Mouse (Mus musculus) testis, postnatal 10 days (tissue): ENCODE results near the gene Mnt.

Experiments used
- DNase-seq: peaks from one replicate; pipeline ENCODE4 v3.0.0; 2021; ENCODE audit warnings: low spot score

The Mnt gene

DNA sequence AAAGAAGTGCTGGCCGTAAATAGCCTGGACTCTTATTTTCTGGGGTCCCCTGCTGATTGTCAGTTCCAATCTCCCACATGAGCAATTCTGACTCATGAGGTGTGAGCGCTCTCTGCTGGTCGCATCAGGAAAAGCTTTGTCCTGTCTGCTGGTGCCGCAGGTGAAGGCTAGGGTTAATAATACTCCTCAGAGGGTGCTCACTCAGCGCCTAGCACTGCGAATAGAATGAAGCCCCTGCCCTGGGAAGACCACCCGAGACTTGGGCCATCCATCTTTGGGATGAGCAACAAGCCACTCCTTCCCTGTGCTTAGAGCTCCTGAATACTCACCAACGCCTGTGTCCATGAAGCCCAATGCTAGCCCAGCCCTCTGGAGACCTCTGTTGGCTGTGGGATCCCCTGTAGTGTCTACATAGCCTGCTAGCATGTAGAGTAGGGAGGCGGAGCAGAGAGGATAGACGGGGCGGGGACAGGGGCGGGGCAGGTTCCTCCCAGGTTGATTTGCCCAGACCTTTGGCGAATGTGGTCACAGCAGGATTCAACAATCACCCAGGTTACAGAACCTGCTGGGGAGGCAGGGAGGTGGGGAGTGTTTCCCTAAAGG, 17.3 kb downstream of the Mnt start:
- peak; percentile 82 for DNase-seq

DNA sequence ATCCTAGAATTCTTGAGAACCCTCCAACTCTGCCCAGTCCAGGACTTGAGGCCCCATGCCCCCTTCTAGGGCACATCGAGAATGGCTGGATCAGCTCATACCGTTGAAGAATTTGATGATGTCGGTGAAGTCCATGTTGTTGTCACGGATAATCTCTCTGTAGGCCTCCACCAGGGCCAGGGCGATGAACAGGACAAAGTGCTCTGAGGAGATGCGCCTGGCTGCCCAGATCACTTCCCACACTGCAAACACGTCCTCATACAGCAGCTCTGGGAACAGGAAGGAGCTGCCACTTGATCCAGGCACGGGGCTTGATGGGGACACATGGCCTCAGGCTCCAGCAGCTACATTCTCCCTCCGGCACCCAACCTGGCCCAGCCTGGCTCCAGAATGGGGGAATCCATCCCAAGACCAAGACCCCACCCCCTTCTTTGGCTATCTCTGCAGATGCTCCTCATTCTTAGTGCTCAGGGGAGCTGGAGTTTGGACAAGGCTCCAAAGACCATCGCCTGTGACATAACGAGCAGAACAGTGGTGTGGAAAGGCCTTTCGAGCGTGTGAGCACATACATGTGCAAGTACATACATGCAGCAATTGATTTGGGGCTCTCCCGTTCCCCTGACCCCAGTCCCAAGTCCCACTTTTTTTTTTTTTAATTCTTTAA, 20.4 kb downstream of the Mnt start:
- no peak for DNase-seq

DNA sequence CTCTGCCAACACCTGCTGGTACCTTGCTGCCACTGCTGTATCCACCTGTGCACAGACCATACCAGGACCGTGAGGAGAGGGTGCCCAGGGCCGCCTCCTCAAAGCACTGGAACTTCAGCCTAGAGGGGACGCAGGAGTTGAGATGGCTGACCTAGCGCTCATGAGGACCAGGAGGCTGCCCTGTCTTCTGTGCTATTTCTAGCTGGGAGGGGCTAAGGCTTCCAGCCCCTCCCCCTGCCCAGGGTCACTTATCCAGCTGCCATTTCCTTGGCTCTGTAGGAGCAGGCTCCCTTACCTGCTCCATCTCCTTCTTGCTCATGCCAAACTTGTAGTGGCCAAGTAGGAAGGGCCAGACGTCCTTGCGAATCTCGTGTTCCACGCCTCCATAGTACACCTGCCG, 27.0 kb downstream of the Mnt start:
- no peak for DNase-seq

DNA sequence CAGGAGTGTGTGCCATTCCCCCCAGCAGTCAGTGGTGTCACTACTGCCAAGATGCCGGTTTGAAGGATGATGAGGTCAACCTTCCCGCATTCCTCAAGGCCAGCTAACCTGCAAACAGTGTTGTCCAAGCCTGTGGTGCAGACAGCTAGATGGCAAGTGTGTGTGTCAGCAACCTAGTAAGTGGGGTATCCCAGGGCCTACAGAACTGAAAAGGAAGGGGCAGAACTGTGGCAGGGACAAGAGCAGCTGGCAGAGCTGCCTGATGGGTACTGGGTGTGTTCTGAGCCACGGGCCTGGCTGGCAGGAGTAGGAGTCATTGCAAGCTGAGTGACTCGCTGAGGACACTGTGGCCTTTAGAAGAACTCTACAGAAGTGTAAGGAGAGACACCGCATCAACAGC, 31.4 kb downstream of the Mnt start:
- DNase-seq = no peak

DNA sequence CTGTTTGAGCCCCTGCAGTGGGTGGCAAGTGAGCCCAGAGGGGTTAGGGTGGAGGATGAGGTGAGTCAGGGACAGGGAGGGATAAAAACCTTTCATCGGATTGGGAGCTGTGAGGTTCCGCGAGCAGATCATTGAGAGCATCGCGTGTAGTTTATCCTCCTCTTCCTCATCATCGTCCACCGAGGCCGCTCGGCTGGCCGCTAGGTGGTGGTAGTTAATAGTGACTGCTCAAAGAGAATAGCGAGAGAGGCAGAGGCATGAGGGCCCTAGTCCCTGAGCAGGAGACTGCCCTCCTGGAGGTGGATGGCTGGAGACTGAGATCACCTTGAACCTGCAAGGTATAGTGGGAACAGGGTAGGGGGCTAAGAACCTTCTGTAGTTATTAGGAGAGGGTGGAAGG, 32.8 kb downstream of the Mnt start:
- no peak for DNase-seq

DNA sequence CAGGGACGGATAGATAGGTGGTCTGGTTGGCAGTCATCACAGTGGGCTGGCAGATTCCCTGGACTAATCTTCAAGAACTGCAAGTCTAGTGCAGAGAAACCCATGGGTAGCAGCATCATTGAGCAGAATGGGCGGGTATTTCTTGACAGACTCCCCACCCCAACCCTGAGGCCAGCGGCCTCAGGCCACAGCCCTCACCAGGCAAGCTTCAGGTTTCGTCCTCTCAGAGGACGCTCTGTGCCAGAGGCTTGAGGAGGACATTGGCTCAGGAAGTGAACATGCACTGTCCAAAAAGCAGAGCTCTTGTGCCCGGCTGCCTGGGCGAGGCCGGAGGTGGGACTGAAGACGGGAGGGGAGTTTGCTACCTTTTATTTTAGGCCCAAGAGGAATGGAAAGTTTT, 33.7 kb downstream of the Mnt start:
- DNase-seq = no peak

DNA sequence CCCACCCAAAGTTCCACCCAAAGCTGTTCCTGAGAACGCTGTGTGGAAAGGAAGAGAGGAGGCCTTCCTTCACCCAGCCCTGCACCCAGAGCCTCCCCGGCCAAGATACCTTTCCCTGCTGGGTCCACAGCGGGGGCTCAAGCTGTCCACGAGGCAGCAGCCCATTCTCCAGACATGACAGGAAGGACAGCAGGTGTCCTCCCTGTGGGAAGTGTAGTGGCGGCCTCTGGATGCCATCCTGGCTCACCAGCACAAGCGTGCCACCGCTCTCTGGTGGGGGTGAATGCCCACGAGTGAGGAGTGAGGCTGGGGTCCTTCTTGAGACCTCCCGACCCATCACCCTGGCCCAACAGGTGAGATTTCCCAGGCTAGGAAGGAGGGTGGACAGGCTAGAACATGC, 34.5 kb downstream of the Mnt start:
- DNase-seq = no peak

DNA sequence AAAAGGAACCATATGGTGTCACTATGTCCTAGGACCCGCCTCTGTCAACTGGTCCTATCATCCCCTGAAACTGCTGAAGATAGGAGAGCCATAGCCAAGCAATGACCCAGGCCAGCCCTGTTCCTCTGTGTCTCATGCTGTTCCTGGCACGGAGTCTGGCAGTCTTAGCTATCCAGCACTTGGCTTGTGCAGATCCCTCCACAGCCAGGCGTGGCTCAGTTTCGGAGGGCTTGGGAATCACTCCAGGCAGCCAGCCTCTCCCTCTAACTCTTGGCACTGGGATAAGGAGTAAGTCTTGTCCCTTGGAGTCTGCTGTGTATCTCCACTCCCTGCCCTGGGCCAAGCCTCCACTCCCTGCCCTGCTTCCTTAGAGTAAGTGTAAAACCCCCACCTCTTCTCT, 35.9 kb downstream of the Mnt start:
- DNase-seq = peak; percentile 73

DNA sequence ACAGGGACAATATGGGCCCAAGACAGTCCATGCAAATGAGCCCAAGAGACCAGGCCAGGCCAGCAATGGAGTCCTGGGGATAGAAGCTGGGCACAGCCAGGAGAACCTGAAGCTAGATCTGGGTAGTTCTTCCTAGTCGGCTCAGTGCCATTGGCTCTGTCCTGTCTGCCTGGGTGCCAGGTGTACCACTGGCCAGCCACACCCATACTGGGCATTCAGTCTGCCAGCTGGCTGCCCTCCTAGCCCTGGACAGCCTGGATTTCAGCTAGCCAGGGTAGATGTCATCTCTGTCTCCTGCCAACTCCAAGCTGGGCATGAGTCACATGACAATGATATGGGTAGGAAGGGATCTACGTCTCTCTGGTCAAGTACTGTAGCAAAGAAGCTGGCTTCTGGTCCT, 36.5 kb downstream of the Mnt start:
- DNase-seq = no peak

DNA sequence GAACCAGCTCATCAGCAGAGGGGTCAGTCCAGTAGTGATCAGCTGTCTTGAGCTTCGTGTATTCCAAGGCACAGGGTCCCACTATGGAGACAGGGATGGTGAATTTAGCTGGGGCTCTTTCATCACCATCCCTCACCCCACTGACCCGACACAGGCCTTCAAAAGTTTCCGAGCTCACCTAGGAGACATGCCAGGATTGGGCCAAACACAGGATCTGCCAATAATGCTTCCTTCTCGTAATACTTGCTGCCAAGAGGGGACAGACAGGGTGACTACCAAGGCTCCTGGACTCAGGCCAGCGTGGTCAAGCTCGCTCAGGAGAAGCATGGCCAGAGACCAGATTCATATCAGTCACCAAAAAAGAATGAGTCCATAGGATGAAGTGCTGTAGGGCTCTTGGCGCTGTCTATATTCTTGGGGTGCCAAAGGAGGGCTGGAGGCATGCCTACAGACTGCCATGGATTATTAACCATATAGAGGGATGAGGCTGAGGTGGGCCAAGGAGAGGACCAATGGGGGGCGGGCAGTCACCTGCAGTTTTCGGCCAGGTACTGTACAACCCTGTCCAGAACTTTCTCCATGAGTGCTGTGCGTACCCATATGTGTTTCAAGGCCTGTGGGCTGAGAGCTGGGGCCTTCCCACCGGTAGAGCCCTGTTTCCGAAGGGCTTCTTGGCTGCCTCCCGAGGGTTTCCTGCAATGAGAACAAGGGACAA, 37.5 kb downstream of the Mnt start:
- DNase-seq = peak; percentile 47

DNA sequence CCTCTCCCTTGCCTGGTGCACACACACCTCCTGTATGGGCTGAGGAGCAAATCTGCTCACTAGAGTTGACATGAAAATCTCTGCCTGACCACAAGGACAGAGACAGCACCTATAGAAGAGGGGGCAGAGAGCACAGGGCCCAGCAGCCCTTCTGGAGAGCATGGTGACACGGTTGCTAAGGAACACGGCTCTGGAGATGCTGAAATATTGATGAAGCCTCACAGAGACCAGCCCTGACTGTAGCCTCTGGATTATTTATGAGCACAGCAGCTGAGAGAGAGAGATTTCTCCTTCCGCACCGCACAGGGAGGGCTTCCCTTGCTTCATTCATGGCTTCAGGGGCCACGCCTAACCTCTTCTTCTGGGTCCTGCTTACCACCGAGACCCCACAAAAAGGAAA, 38.9 kb downstream of the Mnt start:
- peak; percentile 33 for DNase-seq

DNA sequence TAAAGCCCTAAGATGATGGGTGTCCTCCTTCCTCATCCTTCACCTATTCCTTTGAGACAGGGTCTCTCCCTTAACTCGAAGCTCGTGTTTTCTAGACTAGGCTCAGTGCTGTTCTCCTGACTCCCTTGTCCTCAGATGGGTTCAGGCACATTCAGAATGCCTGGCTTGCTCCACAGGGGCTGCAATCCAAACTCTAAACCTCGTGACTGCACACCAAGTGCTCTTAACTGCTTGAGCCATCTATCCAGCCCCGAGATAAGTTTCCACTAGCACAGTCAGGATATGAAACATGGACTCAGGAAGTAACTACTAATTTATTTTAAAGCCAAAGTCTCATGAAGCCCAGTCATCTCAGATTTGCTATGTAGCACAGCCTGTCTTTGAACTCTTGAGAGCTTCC, 39.8 kb downstream of the Mnt start:
- peak; percentile 25 for DNase-seq

DNA sequence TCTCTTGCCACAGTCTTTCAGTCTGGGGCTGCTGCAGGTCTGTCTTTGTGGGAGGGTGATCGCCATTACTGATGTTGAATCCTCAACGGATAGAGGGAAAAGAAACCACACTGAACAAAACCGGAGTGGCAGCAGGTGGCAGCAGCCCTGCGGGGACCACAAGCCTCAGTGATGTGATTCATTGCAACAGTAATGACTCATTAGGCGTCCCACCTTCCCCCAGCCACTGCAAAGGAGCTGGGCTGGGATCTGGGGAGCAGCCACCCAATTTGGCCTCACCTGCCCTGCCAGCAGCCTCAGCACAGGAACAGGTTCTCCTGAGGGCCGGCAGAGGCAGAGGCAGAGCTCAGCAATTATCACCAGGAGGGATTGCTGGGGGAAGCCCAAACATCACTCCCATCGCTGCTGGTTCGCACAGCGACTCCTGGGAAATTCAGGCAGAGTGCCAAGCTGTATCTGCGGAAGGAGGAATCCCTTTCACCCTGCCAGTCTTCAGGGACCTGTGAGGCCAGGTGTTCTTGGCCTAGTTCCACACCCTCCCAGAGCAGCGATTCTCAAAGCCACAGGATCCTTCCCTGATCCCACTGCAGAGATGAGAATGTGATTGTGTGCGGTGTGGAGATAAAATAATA, 40.4 kb downstream of the Mnt start:
- peak; percentile 59 for DNase-seq

DNA sequence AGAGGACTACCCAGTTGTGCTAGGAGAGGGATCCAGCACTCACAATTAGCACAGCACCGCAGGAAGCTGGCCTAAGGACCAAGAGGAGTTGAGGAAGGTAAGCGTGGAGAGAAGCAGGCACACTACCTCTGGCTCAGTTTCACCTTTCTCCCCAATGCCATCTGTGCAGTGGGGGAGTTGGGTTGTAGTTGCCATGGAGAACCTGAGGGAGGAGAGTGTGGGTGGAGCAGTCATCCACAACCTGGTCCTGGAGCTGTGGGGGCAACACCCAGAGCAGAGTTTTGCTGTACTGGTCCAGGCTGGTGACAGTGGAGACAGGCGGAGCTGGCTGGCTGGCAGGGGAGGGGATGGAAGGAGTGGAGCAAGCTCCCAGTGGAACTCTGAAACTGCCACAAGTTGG, 43.9 kb downstream of the Mnt start:
- no peak for DNase-seq

DNA sequence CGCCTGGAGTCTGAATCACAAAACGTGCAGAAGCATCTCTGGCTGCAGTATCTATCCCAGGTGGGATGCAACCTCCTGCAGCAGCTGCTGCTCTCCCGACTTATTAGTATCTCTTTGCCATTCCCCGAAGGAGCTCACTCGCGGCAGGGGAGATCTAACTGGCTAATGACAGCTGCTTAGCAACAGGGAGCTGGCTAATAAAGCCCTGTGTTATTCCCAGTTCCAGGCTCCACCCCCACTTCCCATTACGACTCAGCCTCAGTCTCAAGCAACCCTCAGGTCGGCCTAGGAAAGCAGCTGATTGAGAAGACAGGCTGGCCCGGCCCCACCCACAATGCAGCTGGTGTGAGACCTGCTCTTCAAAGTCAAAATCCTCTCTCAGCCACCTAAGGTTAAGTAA, 46.1 kb downstream of the Mnt start:
- peak; percentile 65 for DNase-seq

DNA sequence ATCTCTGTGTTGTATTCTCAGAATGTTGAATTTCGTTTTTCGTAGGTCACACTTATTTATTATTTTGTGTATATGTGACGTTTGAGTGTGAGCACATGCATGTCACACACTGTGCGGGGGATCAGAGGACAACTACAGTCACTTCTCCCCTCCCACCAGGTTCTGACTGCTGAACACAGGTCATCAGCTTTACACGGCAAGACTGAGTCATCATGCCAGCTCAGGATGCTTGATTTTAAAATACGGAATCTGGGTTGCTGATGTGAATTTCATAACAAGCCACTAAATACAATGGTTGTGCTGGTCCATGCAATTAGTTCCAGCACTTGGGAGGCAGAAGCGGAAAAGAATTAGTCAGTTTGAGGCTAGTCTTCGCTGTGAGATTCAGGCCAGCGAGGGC, 50.3 kb downstream of the Mnt start:
- DNase-seq = no peak

DNA sequence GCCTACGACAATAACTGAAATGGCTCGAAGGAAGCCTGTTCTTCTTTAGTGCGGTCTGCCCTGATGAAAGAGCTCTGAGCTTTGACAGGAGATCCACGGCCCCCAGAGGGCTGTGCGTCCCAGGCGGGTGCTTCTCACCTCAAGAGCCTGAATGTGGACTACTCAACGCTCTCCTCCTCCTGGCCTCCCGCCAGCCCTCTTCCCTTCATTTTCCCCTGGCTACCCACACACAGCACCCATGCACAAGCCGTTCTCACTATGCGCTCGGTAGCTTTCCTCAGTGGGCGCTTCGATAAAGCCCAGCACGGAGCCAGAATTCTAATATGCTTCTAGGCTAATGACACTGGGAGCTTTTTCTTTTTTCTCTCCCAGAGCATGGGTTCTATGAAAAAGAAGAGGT, 51.3 kb downstream of the Mnt start:
- peak; percentile 54 for DNase-seq

DNA sequence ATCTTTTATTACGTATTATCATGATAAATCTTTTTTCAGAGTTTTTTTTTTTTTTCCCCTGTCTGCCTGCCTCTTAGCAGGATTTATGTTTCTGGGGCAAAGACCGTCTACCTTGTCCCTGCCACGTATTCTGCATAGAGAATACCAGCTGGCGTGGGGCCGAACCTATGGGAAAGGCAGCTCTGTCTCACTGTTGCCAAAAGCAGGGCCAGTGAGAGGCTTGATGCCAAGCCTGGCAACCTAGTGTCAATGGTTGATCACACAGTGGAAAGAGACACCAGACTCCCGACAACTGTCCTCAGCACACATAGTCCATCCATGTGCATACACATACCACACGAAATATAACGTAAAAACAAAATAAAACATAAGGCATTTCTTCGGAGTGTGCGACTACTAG, 52.4 kb downstream of the Mnt start:
- peak; percentile 44 for DNase-seq

DNA sequence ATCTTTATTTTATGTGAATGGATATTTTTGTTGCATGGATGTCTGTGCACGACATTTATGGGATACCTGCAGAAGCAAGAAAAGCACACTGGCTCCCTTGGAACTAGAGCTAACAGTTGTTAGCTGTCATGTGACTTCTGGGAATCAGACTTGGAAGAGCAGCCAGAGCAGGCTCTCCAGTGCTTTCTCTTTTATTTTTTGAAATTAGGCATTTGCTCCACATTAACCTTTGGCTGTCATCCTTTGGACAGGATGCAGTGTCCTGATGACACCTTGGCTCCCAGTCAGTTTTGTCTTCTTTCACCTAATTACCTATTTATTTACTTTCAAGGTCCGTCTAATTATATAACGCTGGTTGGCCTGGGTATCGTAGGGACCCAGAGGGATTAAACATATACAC, 63.9 kb downstream of the Mnt start:
- no peak for DNase-seq
